Mouse (Mus musculus) embryo, embryonic 10.5 days (tissue): ENCODE measurements around the gene Gm16867.
"Not testable (repeated sequence)": the region's sequence is repeated elsewhere in the genome, so short reads cannot be mapped to it uniquely, and the experiment has no call there.

ENCODE experiments used
- DNase-seq: peaks from one replicate; pipeline ENCODE4 v3.0.0-alpha.2; 2015; ENCODE audit warnings: low spot score

Gene Gm16867

GRCm38 (mm10) chr14:69464465-69464864, 38.7 kb downstream of the Gm16867 start:
- not testable (repeated sequence) for DNase-seq

- DNase-seq = not testable (repeated sequence)
Observed at GRCm38 (mm10) chr14:69457691-69458090, 45.5 kb downstream of the Gm16867 start.

GRCm38 (mm10) chr14:69454640-69455039, 48.5 kb downstream of the Gm16867 start:
- not testable (repeated sequence) for DNase-seq

GRCm38 (mm10) chr14:69448845-69449244, 54.3 kb downstream of the Gm16867 start:
- not testable (repeated sequence) for DNase-seq

- DNase-seq = not testable (repeated sequence)
Observed at GRCm38 (mm10) chr14:69447006-69447405, 56.2 kb downstream of the Gm16867 start.

- DNase-seq = not testable (repeated sequence)
Observed at GRCm38 (mm10) chr14:69443092-69443692, 60.0 kb downstream of the Gm16867 start.

GRCm38 (mm10) chr14:69440955-69441354, 62.2 kb downstream of the Gm16867 start:
- DNase-seq = not testable (repeated sequence)

GRCm38 (mm10) chr14:69438678-69439214, 64.4 kb downstream of the Gm16867 start:
- not testable (repeated sequence) for DNase-seq

GRCm38 (mm10) chr14:69421003-69421402, 82.2 kb downstream of the Gm16867 start:
- DNase-seq = not testable (repeated sequence)

- not testable (repeated sequence) for DNase-seq
Observed at GRCm38 (mm10) chr14:69417545-69417944, 85.6 kb downstream of the Gm16867 start.
